Mouse (Mus musculus) erythroblast, embryonic 14.5 days (primary cell): Measurements from ENCODE around the gene Fah.

Experiments used
- GATA1 ChIP-seq: IDR thresholded peaks from 2 replicates; pipeline ENCODE4 v1.6.1; 2012; ENCODE audit warnings: low read length, inconsistent platforms, mixed read lengths
- TAL1 ChIP-seq: IDR thresholded peaks from 3 replicates; pipeline ENCODE4 v1.6.1; 2012; ENCODE audit warnings: low read length, inconsistent platforms, mixed read lengths

GRCm38 (mm10) chr7:84586360-84587100, 20.0 kb downstream of the Fah start:
- TF ChIP-seq TAL1 (no peak), GATA1 (no peak)
